Mouse (Mus musculus) brain, adult 2 months (tissue): ENCODE measurements at regions not wholly inside any gene's neighbourhood (a gene's known extent, or its start where the extent isn't known, plus 50 kb on each side); places are given as distances from the start of the nearest gene placed in this dataset.
A peak's percentile ranks its signal among the peaks of the same experiment; 100 is the strongest.

Experiments
- DNase-seq: peaks from one replicate; pipeline ENCODE4 v3.0.0; 2011; ENCODE audit warnings: low read depth, low spot score

- no peak for DNase-seq
Observed at GRCm38 (mm10) chr9:16994169-16994568, 493.1 kb upstream of the Fat3 start.

GRCm38 (mm10) chr9:16988114-16988513 lies 487.0 kb upstream of the Fat3 start:
- peak; percentile 37 for DNase-seq

GRCm38 (mm10) chr9:16977321-16977720 lies 476.2 kb upstream of the Fat3 start:
- DNase-seq: no peak

GRCm38 (mm10) chr9:16970373-16970772 lies 469.3 kb upstream of the Fat3 start:
- peak; percentile 14 for DNase-seq

- DNase-seq: no peak
Observed at GRCm38 (mm10) chr9:16933602-16934001, 432.5 kb upstream of the Fat3 start.

GRCm38 (mm10) chr9:16931586-16931985 lies 430.5 kb upstream of the Fat3 start:
- DNase-seq: peak; percentile 75

GRCm38 (mm10) chr9:16926315-16926984 lies 425.4 kb upstream of the Fat3 start:
- DNase-seq: no peak

- peak; percentile 44 for DNase-seq
Observed at GRCm38 (mm10) chr9:16925279-16925678, 424.2 kb upstream of the Fat3 start.

GRCm38 (mm10) chr9:16906155-16906554 lies 405.1 kb upstream of the Fat3 start:
- no peak for DNase-seq

GRCm38 (mm10) chr9:16899060-16899459 lies 398.0 kb upstream of the Fat3 start:
- DNase-seq: no peak

GRCm38 (mm10) chr9:16852458-16853026 lies 351.5 kb upstream of the Fat3 start:
- no peak for DNase-seq

GRCm38 (mm10) chr9:16808494-16808893 lies 307.4 kb upstream of the Fat3 start:
- DNase-seq: peak; percentile 40

GRCm38 (mm10) chr9:16772867-16773266 lies 271.8 kb upstream of the Fat3 start:
- no peak for DNase-seq

- DNase-seq: peak; percentile 23
Observed at GRCm38 (mm10) chr9:16727653-16728052, 226.6 kb upstream of the Fat3 start.

GRCm38 (mm10) chr9:16702431-16702830 lies 201.3 kb upstream of the Fat3 start:
- no peak for DNase-seq

GRCm38 (mm10) chr9:16661527-16661926 lies 160.4 kb upstream of the Fat3 start:
- DNase-seq: no peak

- peak; percentile 5 for DNase-seq
Observed at GRCm38 (mm10) chr9:16660940-16661339, 159.9 kb upstream of the Fat3 start.
